Mouse (Mus musculus): ENCODE data around the gene Tnfsf9. TPM values are rescaled to one million over a fixed set of nuclear protein-coding genes. Genes with fewer than 3 reads are reported as not detected.

Tnfsf9 gene
- polyA plus RNA-seq (2015; fragmentation: Nextera tagmentation; extraction: Ambion mirVana) = 1.6 and 1.8 TPM in 2 replicates

DNA sequence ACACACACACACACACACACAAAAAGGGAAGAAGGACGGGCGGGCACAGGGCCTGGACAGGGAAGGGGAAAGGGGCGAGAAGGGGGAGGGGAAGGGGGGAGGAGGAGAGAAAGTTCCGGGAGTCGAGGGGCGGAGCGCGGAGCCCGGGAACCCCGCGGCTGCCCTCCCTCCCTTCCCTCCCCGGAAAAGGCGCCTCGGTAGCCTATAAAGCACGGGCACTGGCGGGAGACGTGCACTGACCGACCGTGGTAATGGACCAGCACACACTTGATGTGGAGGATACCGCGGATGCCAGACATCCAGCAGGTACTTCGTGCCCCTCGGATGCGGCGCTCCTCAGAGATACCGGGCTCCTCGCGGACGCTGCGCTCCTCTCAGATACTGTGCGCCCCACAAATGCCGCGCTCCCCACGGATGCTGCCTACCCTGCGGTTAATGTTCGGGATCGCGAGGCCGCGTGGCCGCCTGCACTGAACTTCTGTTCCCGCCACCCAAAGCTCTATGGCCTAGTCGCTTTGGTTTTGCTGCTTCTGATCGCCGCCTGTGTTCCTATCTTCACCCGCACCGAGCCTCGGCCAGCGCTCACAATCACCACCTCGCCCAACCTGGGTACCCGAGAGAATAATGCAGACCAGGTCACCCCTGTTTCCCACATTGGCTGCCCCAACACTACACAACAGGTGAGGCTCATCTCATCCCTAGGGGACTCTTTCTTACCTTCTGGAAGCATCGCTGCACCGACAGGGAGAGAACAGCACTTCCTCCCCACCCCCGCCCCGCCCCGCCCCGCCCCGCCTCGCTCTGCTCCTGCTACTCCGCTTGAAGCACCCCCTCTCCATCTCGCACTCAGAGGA is at the start of gene Tnfsf9:
Gene Tnfsf9 (plus strand): TSS at position 145 of the 854 bp plus-strand sequence.

GRCm38 (mm10) chr17:57058891-57059485 is 46.1 kb upstream of the Tnfsf9 start, which contains the start of gene Crb3:
TSS of gene Crb3 (plus strand) at chr17:57059105.

DNA sequence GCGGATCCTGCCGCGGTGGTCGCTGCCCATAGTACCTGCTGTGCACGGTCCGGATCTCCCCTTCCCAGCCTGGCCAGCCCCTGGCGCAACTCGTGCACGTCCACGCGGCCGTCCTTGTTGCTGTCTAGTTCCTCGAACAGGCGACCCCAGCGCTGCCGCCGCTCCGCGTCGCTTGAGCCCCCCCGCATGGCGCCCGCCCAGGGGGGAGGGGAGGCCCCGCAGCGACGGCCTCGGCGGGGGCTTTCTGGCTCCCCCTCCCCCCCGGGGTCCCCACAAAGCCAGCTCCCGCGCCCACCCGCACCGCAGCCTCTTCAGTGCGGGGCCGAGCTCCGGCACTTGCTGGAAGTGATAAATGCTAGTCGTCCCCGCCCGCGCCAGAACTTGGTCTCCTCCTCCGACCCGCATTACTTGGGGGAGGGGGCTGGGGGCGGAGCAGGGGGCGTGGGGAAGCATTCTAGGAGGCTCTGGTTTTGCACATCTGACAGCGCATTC is 45.6 kb upstream of the Tnfsf9 start, which contains the start of gene Slc25a23:
Gene Slc25a23 (minus strand): TSS at position 378 of the 492 bp plus-strand sequence.

DNA sequence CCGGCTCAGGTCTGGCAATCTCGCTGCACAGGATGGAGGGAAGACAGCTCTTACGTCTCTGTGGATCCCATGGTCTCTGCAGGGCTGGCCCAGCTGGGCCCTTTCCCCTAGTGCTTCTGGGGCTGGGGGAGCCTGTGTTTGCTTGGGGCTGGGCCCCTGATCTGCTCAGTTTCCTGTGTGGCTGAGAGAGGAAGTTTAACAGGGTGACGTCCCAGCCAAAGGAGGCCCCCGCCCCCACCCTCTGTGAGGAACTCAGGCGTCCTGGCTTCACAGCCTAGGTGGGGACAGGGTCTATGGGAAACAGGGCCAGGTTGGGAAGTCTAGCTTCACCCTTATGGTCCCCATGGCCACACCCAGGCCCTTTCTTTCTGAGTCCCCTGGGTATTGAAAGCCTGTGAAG is 26.8 kb upstream of the Tnfsf9 start, which contains the start of gene Dennd1c:
Gene Dennd1c (minus strand): TSS at position 179 of the 400 bp plus-strand sequence.

GRCm38 (mm10) chr17:57087049-57087832 is 17.9 kb upstream of the Tnfsf9 start, which contains the start of gene Tubb4a:
TSS of gene Tubb4a (minus strand) at chr17:57087782.

DNA sequence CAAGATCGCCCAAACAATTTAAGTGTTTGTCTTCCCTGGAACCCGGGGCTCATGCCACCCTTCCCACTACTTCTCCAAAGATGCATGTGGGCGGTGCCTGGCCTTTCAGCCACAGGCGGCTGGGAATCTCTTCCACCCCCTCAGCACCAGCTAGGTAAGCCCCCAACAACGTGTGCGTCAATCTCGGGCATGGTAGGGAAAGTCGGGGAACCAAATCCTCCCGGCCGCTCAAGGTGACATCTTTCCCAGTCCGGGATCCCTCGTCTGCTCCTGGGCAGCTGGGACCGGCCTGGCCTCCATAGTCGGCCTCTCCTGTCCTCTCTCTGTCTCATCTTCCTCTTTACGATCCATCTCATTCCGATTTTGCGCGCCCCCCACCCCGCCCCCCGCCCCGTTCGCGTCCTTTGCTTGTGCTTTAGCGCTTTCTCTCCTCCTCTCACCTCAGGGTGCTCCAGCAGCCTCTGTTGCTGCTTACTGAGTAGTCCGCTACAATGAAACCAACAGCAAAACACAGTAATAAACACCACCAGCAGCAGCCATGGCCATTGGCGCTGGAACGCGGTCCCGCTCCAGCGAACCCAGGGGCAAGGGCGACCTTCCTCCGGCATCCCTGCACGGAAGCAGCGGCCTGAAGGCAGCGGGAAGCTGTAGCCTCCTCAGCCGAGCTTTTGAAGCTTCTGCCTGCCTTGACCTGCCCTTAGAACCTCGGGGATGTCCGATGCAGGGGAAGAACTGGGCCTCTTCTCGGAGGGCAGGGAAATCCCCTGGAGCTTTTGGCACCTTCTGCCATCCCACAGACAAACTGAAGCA is 44.1 kb downstream of the Tnfsf9 start, which contains the start of gene Cd70:
Gene Cd70 (minus strand): TSS at position 784 of the 810 bp plus-strand sequence.

Other genes starting within 250 kb of the Tnfsf9 start
- gene Acsbg2, start 230.9 kb upstream of the Tnfsf9 start, polyA plus RNA-seq (2015; fragmentation: Nextera tagmentation; extraction: Ambion mirVana) = not detected in 2 replicates
- gene 1700061G19Rik, start 229.8 kb upstream of the Tnfsf9 start, polyA plus RNA-seq (2015; fragmentation: Nextera tagmentation; extraction: Ambion mirVana) = 0.14 and 0.29 TPM in 2 replicates
- gene Mllt1, start 169.9 kb upstream of the Tnfsf9 start, polyA plus RNA-seq (2015; fragmentation: Nextera tagmentation; extraction: Ambion mirVana) = 8.9 and 9.8 TPM in 2 replicates
- gene Acer1, start 123.2 kb upstream of the Tnfsf9 start, polyA plus RNA-seq (2015; fragmentation: Nextera tagmentation; extraction: Ambion mirVana) = not detected in 2 replicates
- gene Clpp, start 115.0 kb upstream of the Tnfsf9 start, polyA plus RNA-seq (2015; fragmentation: Nextera tagmentation; extraction: Ambion mirVana) = 88.8 and 89.3 TPM in 2 replicates
- gene Alkbh7, start 108.0 kb upstream of the Tnfsf9 start, polyA plus RNA-seq (2015; fragmentation: Nextera tagmentation; extraction: Ambion mirVana) = 20.8 and 25.9 TPM in 2 replicates
- gene Pspn, start 105.3 kb upstream of the Tnfsf9 start, polyA plus RNA-seq (2015; fragmentation: Nextera tagmentation; extraction: Ambion mirVana) = not detected in 2 replicates
- 70.2 and 72.7 TPM in 2 replicates for gene Gtf2f1, start 94.0 kb upstream of the Tnfsf9 start, polyA plus RNA-seq (2015; fragmentation: Nextera tagmentation; extraction: Ambion mirVana)
- 0.40 and 0.46 TPM in 2 replicates for gene Gm17949, start 93.9 kb upstream of the Tnfsf9 start, polyA plus RNA-seq (2015; fragmentation: Nextera tagmentation; extraction: Ambion mirVana)
- 42.5 and 45.4 TPM in 2 replicates for gene Khsrp, start 73.8 kb upstream of the Tnfsf9 start, polyA plus RNA-seq (2015; fragmentation: Nextera tagmentation; extraction: Ambion mirVana)
- gene Slc25a41, start 63.7 kb upstream of the Tnfsf9 start, polyA plus RNA-seq (2015; fragmentation: Nextera tagmentation; extraction: Ambion mirVana) = not detected in 2 replicates
- 0.24 and 0.52 TPM in 2 replicates for gene Crb3, start 46.2 kb upstream of the Tnfsf9 start, polyA plus RNA-seq (2015; fragmentation: Nextera tagmentation; extraction: Ambion mirVana)
- 1.1 TPM in 2 replicates for gene Slc25a23, start 45.5 kb upstream of the Tnfsf9 start, polyA plus RNA-seq (2015; fragmentation: Nextera tagmentation; extraction: Ambion mirVana)
- gene Dennd1c, start 26.8 kb upstream of the Tnfsf9 start, polyA plus RNA-seq (2015; fragmentation: Nextera tagmentation; extraction: Ambion mirVana) = 15.9 and 16.7 TPM in 2 replicates
- gene Tubb4a, start 17.5 kb upstream of the Tnfsf9 start, polyA plus RNA-seq (2015; fragmentation: Nextera tagmentation; extraction: Ambion mirVana) = 0.77 and 0.89 TPM in 2 replicates
- gene Cd70, start 44.5 kb downstream of the Tnfsf9 start, polyA plus RNA-seq (2015; fragmentation: Nextera tagmentation; extraction: Ambion mirVana) = not detected in 2 replicates
- 3.9 and 4.3 TPM in 2 replicates for gene Tnfsf14, start 88.9 kb downstream of the Tnfsf9 start, polyA plus RNA-seq (2015; fragmentation: Nextera tagmentation; extraction: Ambion mirVana)
- 29.6 and 30.5 TPM in 2 replicates for gene C3, start 122.8 kb downstream of the Tnfsf9 start, polyA plus RNA-seq (2015; fragmentation: Nextera tagmentation; extraction: Ambion mirVana)
- 20.4 and 24.2 TPM in 2 replicates for gene Gpr108, start 143.1 kb downstream of the Tnfsf9 start, polyA plus RNA-seq (2015; fragmentation: Nextera tagmentation; extraction: Ambion mirVana)
- gene Trip10, start 144.1 kb downstream of the Tnfsf9 start, polyA plus RNA-seq (2015; fragmentation: Nextera tagmentation; extraction: Ambion mirVana) = 10.1 and 12.3 TPM in 2 replicates
- 17.0 and 24.6 TPM in 2 replicates for gene Vav1, start 173.8 kb downstream of the Tnfsf9 start, polyA plus RNA-seq (2015; fragmentation: Nextera tagmentation; extraction: Ambion mirVana)